Mouse (Mus musculus) induced T-regulatory cell, adult 2 months (primary cell): Measurements from ENCODE around the gene Alg6.

Experiments
- DNase-seq: peaks from one replicate; pipeline ENCODE4 v3.0.0-alpha.2; 2012; ENCODE audit warnings: low read depth

Gene Alg6

GRCm38 (mm10) chr4:99714904-99715782, at the start of gene Alg6:
Alg6 (plus strand) TSS chr4:99715664.
- peak; percentile 96 for DNase-seq

- DNase-seq: no peak
These were observed 45.1 kb upstream of the Alg6 start for GRCm38 (mm10) chr4:99670203-99670851.

GRCm38 (mm10) chr4:99675191-99675590, 40.3 kb upstream of the Alg6 start:
- DNase-seq: no peak

GRCm38 (mm10) chr4:99683941-99684340, 31.5 kb upstream of the Alg6 start:
- DNase-seq: no peak

GRCm38 (mm10) chr4:99686308-99686707, 29.2 kb upstream of the Alg6 start:
- DNase-seq: no peak

GRCm38 (mm10) chr4:99712583-99713183, 2.8 kb upstream of the Alg6 start:
- no peak for DNase-seq

GRCm38 (mm10) chr4:99713971-99714370, 1.5 kb upstream of the Alg6 start:
- no peak for DNase-seq

GRCm38 (mm10) chr4:99715783-99716416, 436 bp downstream of the Alg6 start:
- DNase-seq: no peak

- no peak for DNase-seq
These were observed 2.4 kb downstream of the Alg6 start for GRCm38 (mm10) chr4:99717905-99718304.

GRCm38 (mm10) chr4:99724331-99724730, 8.9 kb downstream of the Alg6 start:
- no peak for DNase-seq

- DNase-seq: no peak
These were observed 10.5 kb downstream of the Alg6 start for GRCm38 (mm10) chr4:99725914-99726451.

GRCm38 (mm10) chr4:99739836-99740235, 24.4 kb downstream of the Alg6 start:
- DNase-seq: no peak

GRCm38 (mm10) chr4:99752426-99752825, 37.0 kb downstream of the Alg6 start:
- DNase-seq: no peak

- no peak for DNase-seq
These were observed 50.8 kb downstream of the Alg6 start for GRCm38 (mm10) chr4:99766303-99766702.

GRCm38 (mm10) chr4:99766753-99767152, 51.3 kb downstream of the Alg6 start:
- no peak for DNase-seq

GRCm38 (mm10) chr4:99770555-99770954, 55.1 kb downstream of the Alg6 start:
- DNase-seq: no peak

GRCm38 (mm10) chr4:99773041-99773440, 57.6 kb downstream of the Alg6 start:
- no peak for DNase-seq

- no peak for DNase-seq
These were observed 76.9 kb downstream of the Alg6 start for GRCm38 (mm10) chr4:99792365-99792764.
